Mouse (Mus musculus): ENCODE results near the gene Nhej1.

DNA sequence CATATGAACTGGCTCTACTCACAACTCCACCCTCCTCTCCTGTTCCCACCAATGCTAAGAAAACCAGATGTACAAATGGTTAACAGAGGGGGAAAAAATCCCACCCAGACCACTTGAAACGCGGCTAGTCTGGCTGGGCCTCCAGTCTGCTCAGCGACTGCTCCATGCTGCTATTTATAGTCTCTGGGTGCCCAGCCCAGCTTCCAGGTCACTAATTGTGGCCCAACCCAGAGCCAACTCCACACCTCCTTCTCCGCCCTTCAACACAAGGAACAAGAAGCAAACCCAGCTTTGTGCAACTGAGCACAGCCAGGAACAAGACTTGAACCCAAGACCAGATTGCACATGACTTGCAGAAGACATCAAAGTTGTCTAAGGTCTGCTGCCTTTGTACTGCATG, 119.0 kb downstream of the Nhej1 start:
- TF ChIP-seq TAL1 (conservative IDR thresholded peaks at IDR 0.05; ENCODE audit: low read depth, low read length) (no peak), CTCF (IDR thresholded peaks at IDR 0.05; ENCODE audit: low read depth, low read length) (no peak), POLR2AphosphoS5 (IDR thresholded peaks at IDR 0.05; ENCODE audit: insufficient replicate concordance, low read depth, low read length) (no peak), GATA1 (IDR thresholded peaks at IDR 0.05; ENCODE audit: borderline replicate concordance, low read length) (no peak)

Measured in G1E (cell line).